Mouse (Mus musculus) kidney, adult 18-20 months (tissue): ENCODE data around the gene Csad.
"Not testable (repeated sequence)": the region's sequence is repeated elsewhere in the genome, so short reads cannot be mapped to it uniquely, and the experiment has no call there.

ENCODE experiments used
- DNase-seq: peaks from one replicate; pipeline ENCODE4 v3.0.0; 2021

Csad gene

GRCm38 (mm10) chr15:102155006-102155405 lies 49.5 kb downstream of the Csad start:
- DNase-seq, result not testable (repeated sequence)

- DNase-seq, result no peak
Observed at GRCm38 (mm10) chr15:102152646-102153045, 51.9 kb downstream of the Csad start.

GRCm38 (mm10) chr15:102150301-102151135 lies 54.0 kb downstream of the Csad start, which contains the start of gene Soat2:
Gene Soat2, plus strand, starts transcription at chr15:102150526.
- DNase-seq, result peak; percentile 38

GRCm38 (mm10) chr15:102149561-102149960 lies 55.0 kb downstream of the Csad start:
- peak; percentile 45 for DNase-seq

- no peak for DNase-seq
Observed at GRCm38 (mm10) chr15:102147674-102148402, 56.7 kb downstream of the Csad start.

GRCm38 (mm10) chr15:102146882-102147281 lies 57.6 kb downstream of the Csad start:
- DNase-seq, result peak; percentile 63

- no peak for DNase-seq
Observed at GRCm38 (mm10) chr15:102146089-102146488, 58.4 kb downstream of the Csad start.

- no peak for DNase-seq
Observed at GRCm38 (mm10) chr15:102145330-102145729, 59.2 kb downstream of the Csad start.

- no peak for DNase-seq
Observed at GRCm38 (mm10) chr15:102144726-102145125, 59.8 kb downstream of the Csad start.

- no peak for DNase-seq
Observed at GRCm38 (mm10) chr15:102144274-102144711, 60.2 kb downstream of the Csad start, which contains the start of gene Igfbp6. Gene Igfbp6, plus strand, starts transcription at chr15:102144362.

- DNase-seq, result no peak
Observed at GRCm38 (mm10) chr15:102142914-102143912, 61.3 kb downstream of the Csad start.

GRCm38 (mm10) chr15:102141120-102141519 lies 63.4 kb downstream of the Csad start:
- DNase-seq, result no peak

GRCm38 (mm10) chr15:102136129-102136758 lies 68.3 kb downstream of the Csad start, which contains the start of gene Spryd3:
Gene Spryd3, minus strand, starts transcription at chr15:102136234.
- peak; percentile 99 for DNase-seq

GRCm38 (mm10) chr15:102135522-102136128 lies 68.9 kb downstream of the Csad start:
- no peak for DNase-seq

- DNase-seq, result no peak
Observed at GRCm38 (mm10) chr15:102134709-102135108, 69.8 kb downstream of the Csad start.

- DNase-seq, result no peak
Observed at GRCm38 (mm10) chr15:102133314-102133713, 71.2 kb downstream of the Csad start.
